In the genomic region with DNA sequence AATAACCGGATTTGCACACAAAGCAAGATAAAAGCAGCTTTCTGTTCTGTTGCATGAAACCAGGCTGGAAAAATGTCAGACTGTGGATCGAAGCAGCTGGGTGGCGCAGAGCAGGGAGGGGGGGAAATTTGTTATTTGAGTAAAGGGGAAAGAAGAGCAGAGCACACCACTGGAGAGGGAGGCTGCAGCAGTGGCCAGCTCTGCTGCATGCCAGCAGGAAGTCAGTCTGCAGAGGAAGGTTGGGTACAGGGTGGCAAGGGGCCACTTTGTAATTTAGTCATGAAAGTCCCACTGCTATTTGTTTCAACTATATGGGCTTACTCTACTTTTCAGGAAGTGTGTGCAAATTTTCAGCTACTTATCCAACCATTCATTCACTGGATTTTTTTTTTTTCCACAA, we compare ENCODE assay signal across 26 mouse cellular contexts. TPM values are rescaled to one million over a fixed set of nuclear protein-coding genes. Genes with fewer than 3 reads are reported as not detected.
DNase-seq lines count a peak whose midpoint lies in the region; ATAC-seq lines count a peak whose summit lies in the region.
"Had no signal": no experiment of that assay in that cellular context is flagged by ENCODE, and none has a peak within 500 bp of the region (broad histone marks: within the 10 kb centered on the region; RNA-seq: fewer than 3 reads in every experiment).

No protein-coding gene starts in this region.

- H3K36me3 ChIP-seq in hindbrain, embryonic 15.5 days: no peaks in the 10 kb centered on the region
- no peaks in the 10 kb centered on the region for H3K36me3 ChIP-seq in hindbrain, embryonic 12.5 days
- H3K36me3 ChIP-seq in kidney, embryonic 15.5 days: no peaks in the 10 kb centered on the region
- H3K36me3 ChIP-seq: embryonic facial prominence, embryonic 13.5 days; forebrain, embryonic 10.5 days; heart, embryonic 12.5 days; heart, embryonic 15.5 days; intestine, embryonic 15.5 days had no signal

- no peak overlapping the region for H3K4me2 ChIP-seq in hindbrain, embryonic 15.5 days
- H3K4me2 ChIP-seq in hindbrain, embryonic 12.5 days (replicated peaks): no peak overlapping the region
- no peak overlapping the region for H3K4me2 ChIP-seq in kidney, embryonic 15.5 days
- H3K4me2 ChIP-seq: embryonic facial prominence, embryonic 13.5 days; forebrain, embryonic 13.5 days; heart, embryonic 12.5 days; heart, embryonic 15.5 days; intestine, embryonic 15.5 days had no signal

- peak; percentile 28 for DNase-seq in gastrocnemius, adult 18-20 months (ENCODE audit: low spot score)
- no peak for DNase-seq in gastrocnemius, adult 8-10 months (ENCODE audit: low spot score in 2 of 2)
- DNase-seq in kidney, adult 18-20 months: no peak
- peak; percentile 13 for DNase-seq in skeletal muscle tissue, adult 2 months (ENCODE audit: low read depth, low spot score)
- DNase-seq: adrenal gland, adult 2 months; adrenal gland, postnatal 14 days; cerebellum, adult 11 months; cerebellum, adult 2 months; cerebellum, adult 9-11 months; cerebellum, postnatal 25 days; gastrocnemius, postnatal 10 days; heart, adult 18-20 months; heart, postnatal 10 days; heart, postnatal 4 days; kidney, adult 2 months had no signal

- H3K9ac ChIP-seq in hindbrain, embryonic 15.5 days: no peak overlapping the region
- H3K9ac ChIP-seq in hindbrain, embryonic 12.5 days: no peak overlapping the region
- H3K9ac ChIP-seq in kidney, embryonic 15.5 days: no peak overlapping the region
- H3K9ac ChIP-seq: embryonic facial prominence, embryonic 13.5 days; forebrain, embryonic 13.5 days; heart, embryonic 12.5 days; heart, embryonic 15.5 days; intestine, embryonic 15.5 days had no signal

- 52% methylated on average over 3 of the region's 3 CpGs for WGBS in hindbrain, embryonic 15.5 days
- WGBS in hindbrain, embryonic 12.5 days: 67% methylated on average over 3 of the region's 3 CpGs
- 66% methylated on average over 3 of the region's 3 CpGs for WGBS in kidney, embryonic 15.5 days

- H3K4me1 ChIP-seq in hindbrain, embryonic 15.5 days (replicated peaks): 0 out of 2 replicates have a peak, but pooled peaks cover 4% of the 10 kb centered on the region
- peaks cover 6% of the 10 kb centered on the region for H3K4me1 ChIP-seq in hindbrain, embryonic 12.5 days
- peaks cover 17% of the 10 kb centered on the region; the same call in 1 of the 2 replicates for H3K4me1 ChIP-seq in kidney, embryonic 15.5 days

- ATAC-seq in hindbrain, embryonic 15.5 days (ENCODE audit: low FRiP score, low read depth): 0 out of 2 replicates have a peak, but pooled peaks have one; percentile 46
- ATAC-seq in hindbrain, embryonic 12.5 days (ENCODE audit: low FRiP score): no peak
- ATAC-seq in kidney, embryonic 15.5 days (replicated peaks; ENCODE audit: low FRiP score): no peak
- ATAC-seq: CD4-positive, CD25-positive, alpha-beta regulatory T cell, adult 4 months; forebrain, embryonic 13.5 days; forebrain, embryonic 16.5 days; intestine, embryonic 15.5 days had no signal

- H3K9me3 ChIP-seq in hindbrain, embryonic 15.5 days: no peaks in the 10 kb centered on the region
- H3K9me3 ChIP-seq in hindbrain, embryonic 12.5 days (replicated peaks): no peaks in the 10 kb centered on the region
- no peaks in the 10 kb centered on the region for H3K9me3 ChIP-seq in kidney, embryonic 15.5 days (replicated peaks)
- H3K9me3 ChIP-seq: embryonic facial prominence, embryonic 13.5 days; forebrain, embryonic 10.5 days; forebrain, embryonic 13.5 days; heart, embryonic 12.5 days; heart, embryonic 15.5 days; intestine, embryonic 15.5 days had no signal

- H3K4me3 ChIP-seq in hindbrain, embryonic 15.5 days: no peak overlapping the region
- no peak overlapping the region for H3K4me3 ChIP-seq in hindbrain, embryonic 12.5 days
- no peak overlapping the region for H3K4me3 ChIP-seq in kidney, embryonic 15.5 days (replicated peaks)
- H3K4me3 ChIP-seq: embryonic facial prominence, embryonic 13.5 days; forebrain, embryonic 10.5 days; forebrain, embryonic 13.5 days; heart, embryonic 12.5 days; heart, embryonic 15.5 days; intestine, embryonic 15.5 days had no signal

- no peak overlapping the region for H3K27ac ChIP-seq in hindbrain, embryonic 15.5 days (replicated peaks)
- H3K27ac ChIP-seq in hindbrain, embryonic 12.5 days: no peak overlapping the region
- H3K27ac ChIP-seq in kidney, embryonic 15.5 days: 0 out of 2 replicates have a peak overlapping the region, but pooled peaks have one; percentile 9
- H3K27ac ChIP-seq: embryonic facial prominence, embryonic 13.5 days; forebrain, embryonic 13.5 days; heart, embryonic 15.5 days; intestine, embryonic 15.5 days had no signal

- no peaks in the 10 kb centered on the region for H3K27me3 ChIP-seq in hindbrain, embryonic 15.5 days
- H3K27me3 ChIP-seq in hindbrain, embryonic 12.5 days: no peaks in the 10 kb centered on the region
- H3K27me3 ChIP-seq in kidney, embryonic 15.5 days: no peaks in the 10 kb centered on the region
- H3K27me3 ChIP-seq: embryonic facial prominence, embryonic 13.5 days; forebrain, embryonic 13.5 days; heart, embryonic 12.5 days; heart, embryonic 15.5 days; intestine, embryonic 15.5 days had no signal

RNA-seq across cellular contexts. Expression of gene Myo6, which starts 31.3 kb away (rescaled TPM):
- 1 to 10 TPM; 7.1 to 8.8 TPM for total RNA-seq in gastrocnemius, adult 18-20 months (2021)
- 10 to 100 TPM in 1 of 4 experiments, 1 to 10 TPM in 3; 5.2 to 10.1 (median 7.6) TPM for total RNA-seq in gastrocnemius, adult 8-10 months (2022)
- 20.9 and 23.8 TPM in 2 replicates for polyA plus RNA-seq in hindbrain, embryonic 15.5 days (2015; fragmentation: Nextera tagmentation; extraction: Ambion mirVana)
- polyA plus RNA-seq in hindbrain, embryonic 12.5 days (2016; fragmentation: Nextera tagmentation; extraction: Ambion mirVana): 16.1 and 19.6 TPM in 2 replicates
- polyA plus RNA-seq in kidney, embryonic 15.5 days (2015; fragmentation: Nextera tagmentation; extraction: Ambion mirVana): 54.0 and 56.7 TPM in 2 replicates

Comparison
In these comparisons a context has a peak if more than half of its experiments do, and no peak if none do; other contexts are left out.
1. DNase-seq: peak in gastrocnemius, adult 18-20 months (single experiment) and skeletal muscle tissue, adult 2 months (single experiment); none in gastrocnemius, adult 8-10 months (0 of 2) and kidney, adult 18-20 months (single experiment).